Comparison of ENCODE assay signal across 17 mouse cellular contexts in genomic region chr1:177420126-177420525, GRCm38 (mm10). TPM values are rescaled to one million over a fixed set of nuclear protein-coding genes. Genes with fewer than 3 reads are reported as not detected.
DNase-seq lines count a peak whose midpoint lies in the region; ATAC-seq and TF ChIP-seq lines count a peak whose summit lies in the region.
"Had no signal": no experiment of that assay in that cellular context is flagged by ENCODE, and none has a peak within 500 bp of the region (broad histone marks: within the 10 kb centered on the region; RNA-seq: fewer than 3 reads in every experiment).

No protein-coding gene starts in this region.

- in situ Hi-C loops in CH12.LX (cut with MboI; ENCODE audit: low pct_ligation_motif_present, low pct_unique_long_range_greater_than_20kb, low sequenced_read_pairs), result no loop called here

- no peak for TF ChIP-seq EP300 in lung, postnatal 0 days (IDR thresholded peaks at IDR 0.05)
- TF ChIP-seq EP300 in CH12.LX (IDR thresholded peaks at IDR 0.05; ENCODE audit: low read length), result no peak

- H3K4me1 ChIP-seq in intestine, postnatal 0 days (replicated peaks; ENCODE audit: control insufficient read depth, insufficient read depth, low read length), result no peaks in the 10 kb centered on the region
- H3K4me1 ChIP-seq in intestine, embryonic 16.5 days (ENCODE audit: control insufficient read depth, insufficient read depth, low read length), result no peaks in the 10 kb centered on the region
- no peaks in the 10 kb centered on the region for H3K4me1 ChIP-seq in lung, postnatal 0 days (ENCODE audit: insufficient read depth, low read depth, low read length)
- no peaks in the 10 kb centered on the region for H3K4me1 ChIP-seq in CH12.LX (ENCODE audit: control insufficient read depth in 1 of 2, insufficient read depth in 2 of 2)
- H3K4me1 ChIP-seq: hindbrain, embryonic 15.5 days; kidney, embryonic 15.5 days; limb, embryonic 10.5 days had no signal

- no peaks in the 10 kb centered on the region for H3K27me3 ChIP-seq in intestine, postnatal 0 days (replicated peaks; ENCODE audit: control insufficient read depth, insufficient read depth, low read length)
- no peaks in the 10 kb centered on the region for H3K27me3 ChIP-seq in intestine, embryonic 16.5 days (replicated peaks; ENCODE audit: control insufficient read depth, insufficient read depth, low read length)
- no peaks in the 10 kb centered on the region for H3K27me3 ChIP-seq in lung, postnatal 0 days (replicated peaks; ENCODE audit: insufficient read depth, low read length)
- H3K27me3 ChIP-seq in CH12.LX (replicated peaks), result peaks cover 1% of the 10 kb centered on the region
- H3K27me3 ChIP-seq: heart, embryonic 13.5 days; hindbrain, embryonic 15.5 days; kidney, embryonic 15.5 days had no signal

- H3K4me3 ChIP-seq in intestine, postnatal 0 days (ENCODE audit: low read depth, low read length), result no peak overlapping the region
- H3K4me3 ChIP-seq in intestine, embryonic 16.5 days (ENCODE audit: low read length), result no peak overlapping the region
- H3K4me3 ChIP-seq in lung, postnatal 0 days (ENCODE audit: low read depth, low read length), result no peak overlapping the region
- no peak overlapping the region for H3K4me3 ChIP-seq in CH12.LX (replicated peaks in 1 of 3; ENCODE audit: low read depth in 2 of 3, low read length in 2 of 3, poor library complexity in 1 of 3)
- H3K4me3 ChIP-seq: heart, embryonic 13.5 days; hindbrain, embryonic 15.5 days; kidney, embryonic 15.5 days; limb, embryonic 10.5 days had no signal

- peak; percentile 30 for TF ChIP-seq CTCF in intestine, postnatal 0 days (IDR thresholded peaks at IDR 0.05; ENCODE audit: low read depth)
- TF ChIP-seq CTCF in lung, postnatal 0 days (IDR thresholded peaks at IDR 0.05), result 0 out of 2 replicates have a peak, but pooled peaks have one; percentile 15
- peak in 1 of 2 experiments; percentile 19; a peak in 1 of 4 replicates for TF ChIP-seq CTCF in CH12.LX (conservative IDR thresholded peaks at IDR 0.05 in 1 of 2, IDR thresholded peaks at IDR 0.05 in 1 of 2; ENCODE audit: low read depth in 2 of 2, low read length in 2 of 2)

- ATAC-seq in intestine, postnatal 0 days, result no peak
- ATAC-seq in intestine, embryonic 16.5 days, result no peak
- ATAC-seq in lung, postnatal 0 days, result no peak
- ATAC-seq: activated CD4-positive, CD25-positive, alpha-beta regulatory T cell, adult 4 months had no signal

- dilution Hi-C loops in CH12.LX (cut with MboI; ENCODE audit: extremely low pct_ligation_motif_present, extremely low pct_unique_long_range_greater_than_20kb, low sequenced_read_pairs), result no loop called here

- no peaks in the 10 kb centered on the region for H3K36me3 ChIP-seq in intestine, postnatal 0 days (ENCODE audit: control insufficient read depth, insufficient read depth)
- no peaks in the 10 kb centered on the region for H3K36me3 ChIP-seq in intestine, embryonic 16.5 days (ENCODE audit: control insufficient read depth, insufficient read depth, low read length)
- H3K36me3 ChIP-seq in lung, postnatal 0 days (ENCODE audit: insufficient read depth, low read length), result no peaks in the 10 kb centered on the region
- H3K36me3 ChIP-seq in CH12.LX (replicated peaks in 1 of 2; ENCODE audit: control insufficient read depth in 1 of 2, insufficient read depth in 1 of 2, low read length in 1 of 2), result no peaks in the 10 kb centered on the region
- H3K36me3 ChIP-seq: heart, embryonic 13.5 days; hindbrain, embryonic 15.5 days; kidney, embryonic 15.5 days; limb, embryonic 10.5 days had no signal

- TF ChIP-seq POLR2A in CH12.LX (IDR thresholded peaks at IDR 0.05; ENCODE audit: low read depth, low read length), result no peak

- H3K9ac ChIP-seq in intestine, postnatal 0 days (ENCODE audit: low read depth, low read length), result no peak overlapping the region
- H3K9ac ChIP-seq in intestine, embryonic 16.5 days (ENCODE audit: low read depth, low read length), result no peak overlapping the region
- H3K9ac ChIP-seq in lung, postnatal 0 days (replicated peaks; ENCODE audit: low read depth), result no peak overlapping the region
- H3K9ac ChIP-seq in CH12.LX (ENCODE audit: insufficient read depth, low read depth), result no peak overlapping the region
- H3K9ac ChIP-seq: heart, embryonic 13.5 days; hindbrain, embryonic 15.5 days; kidney, embryonic 15.5 days; liver, embryonic 14.5 days had no signal

- peak; percentile 10 for TF ChIP-seq RAD21 in CH12.LX (IDR thresholded peaks at IDR 0.05; ENCODE audit: low read depth, low read length)

- DNase-seq in cerebellum, postnatal 10 days, result peak; percentile 43 to 50
- no peak for DNase-seq in cerebellum, adult 9-10 months
- DNase-seq in lung, postnatal 0 days (ENCODE audit: low spot score), result no peak
- no peak for DNase-seq in lung, postnatal 36 days
- no peak for DNase-seq in CH12.LX (ENCODE audit: extremely low read depth)
- DNase-seq in adrenal gland, adult 8-10 months, result no peak
- DNase-seq: cerebellum, adult 2 months; gastrocnemius, postnatal 10 days; thymus, adult 18-20 months had no signal

- 79% methylated on average over 6 of the region's 6 CpGs for WGBS in intestine, postnatal 0 days
- WGBS in intestine, embryonic 16.5 days, result 74% methylated on average over 6 of the region's 6 CpGs
- 72% methylated on average over 6 of the region's 6 CpGs for WGBS in lung, postnatal 0 days

- no peak overlapping the region for H3K27ac ChIP-seq in intestine, postnatal 0 days (ENCODE audit: low read depth, low read length)
- H3K27ac ChIP-seq in intestine, embryonic 16.5 days (ENCODE audit: low read length), result no peak overlapping the region
- no peak overlapping the region for H3K27ac ChIP-seq in lung, postnatal 0 days (ENCODE audit: low read length)
- H3K27ac ChIP-seq in CH12.LX (ENCODE audit: insufficient read depth, low read depth), result no peak overlapping the region
- H3K27ac ChIP-seq: heart, embryonic 13.5 days; hindbrain, embryonic 15.5 days; kidney, embryonic 15.5 days; limb, embryonic 10.5 days; liver, embryonic 14.5 days had no signal

- H3K9me3 ChIP-seq in intestine, postnatal 0 days (ENCODE audit: control insufficient read depth), result no peaks in the 10 kb centered on the region
- no peaks in the 10 kb centered on the region for H3K9me3 ChIP-seq in intestine, embryonic 16.5 days (ENCODE audit: control insufficient read depth, low read length)
- no peaks in the 10 kb centered on the region for H3K9me3 ChIP-seq in lung, postnatal 0 days (ENCODE audit: low read length)
- no peaks in the 10 kb centered on the region for H3K9me3 ChIP-seq in CH12.LX (replicated peaks; ENCODE audit: low read length)
- H3K9me3 ChIP-seq: heart, embryonic 13.5 days; hindbrain, embryonic 15.5 days; kidney, embryonic 15.5 days; limb, embryonic 10.5 days had no signal

- H3K4me2 ChIP-seq in intestine, postnatal 0 days (replicated peaks; ENCODE audit: low read depth), result no peak overlapping the region
- no peak overlapping the region for H3K4me2 ChIP-seq in intestine, embryonic 16.5 days (ENCODE audit: low read depth, low read length)
- H3K4me2 ChIP-seq in lung, postnatal 0 days (replicated peaks; ENCODE audit: low read depth, low read length), result no peak overlapping the region
- H3K4me2 ChIP-seq in CH12.LX (ENCODE audit: insufficient read depth, low read depth, poor library complexity, severe bottlenecking), result no peak overlapping the region
- H3K4me2 ChIP-seq: heart, embryonic 13.5 days; hindbrain, embryonic 15.5 days; kidney, embryonic 15.5 days had no signal

- no peaks in the 10 kb centered on the region for H3K79me2 ChIP-seq in CH12.LX (replicated peaks; ENCODE audit: control insufficient read depth, extremely low read depth, insufficient read depth, poor library complexity, severe bottlenecking)

TF ChIP-seq in CH12.LX, 34 proteins besides CTCF, POLR2A, EP300 and RAD21:
- TF ChIP-seq SMC3 (IDR thresholded peaks at IDR 0.05; ENCODE audit: low read depth, low read length) (peak; percentile 9; the same call in 1 of the 2 replicates), MAX (IDR thresholded peaks at IDR 0.05; ENCODE audit: low read length) (no peak), ZNF384 (IDR thresholded peaks at IDR 0.05; ENCODE audit: low read depth, low read length) (peak; percentile 37; the same call in 1 of the 2 replicates)

RNA-seq across cellular contexts. Expression of gene Zbtb18, which starts 22.0 kb away (rescaled TPM):
- polyA plus RNA-seq in intestine, postnatal 0 days (2015; fragmentation: Nextera tagmentation; extraction: Ambion mirVana), result 2.5 and 3.1 TPM in 2 replicates
- 1.1 and 1.3 TPM in 2 replicates for polyA plus RNA-seq in intestine, embryonic 16.5 days (2015; fragmentation: Nextera tagmentation; extraction: Ambion mirVana)
- 2.0 and 3.0 TPM in 2 replicates for polyA plus RNA-seq in lung, postnatal 0 days (2015; fragmentation: Nextera tagmentation; extraction: Ambion mirVana)
- total RNA-seq in CH12.LX (2012; rRNA removed) (3.9 and 8.4 TPM in 2 replicates), CH12.LX (2014; rRNA removed) (10.0 and 10.5 TPM in 2 replicates)
- polyA plus RNA-seq in CH12.LX (2012; ENCODE audit: insufficient read length, low read depth), result 13.5 and 16.9 TPM in 2 replicates
- 10 to 100 TPM; 16.0 to 25.7 (median 20.7) TPM for total RNA-seq in adrenal gland, adult 8-10 months (2022)

Comparison
In these comparisons a context has a peak if more than half of its experiments do, and no peak if none do; other contexts are left out.
1. DNase-seq: peak in cerebellum, postnatal 10 days (2 of 2); none in cerebellum, adult 9-10 months (single experiment), lung, postnatal 0 days (single experiment), lung, postnatal 36 days (single experiment), CH12.LX (single experiment) and adrenal gland, adult 8-10 months (single experiment).